Mouse (Mus musculus) 416B (cell line): ENCODE measurements around the gene Ascc1.

Source experiments
- DNase-seq: peaks from one replicate; pipeline ENCODE4 v3.0.0; 2011; ENCODE audit warnings: low read depth

Gene Ascc1

GRCm38 (mm10) chr10:60002673-60003212, at the start of gene Ascc1, which contains the start of gene Anapc16:
Ascc1 (plus strand) TSS chr10:60002805.
Anapc16 (minus strand) TSS chr10:60003135.
- peak; percentile 98 for DNase-seq

- DNase-seq, result peak; percentile 58
These were observed 49.0 kb upstream of the Ascc1 start for GRCm38 (mm10) chr10:59953564-59954039.

- no peak for DNase-seq
These were observed 45.9 kb upstream of the Ascc1 start for GRCm38 (mm10) chr10:59956681-59957080.

DNA sequence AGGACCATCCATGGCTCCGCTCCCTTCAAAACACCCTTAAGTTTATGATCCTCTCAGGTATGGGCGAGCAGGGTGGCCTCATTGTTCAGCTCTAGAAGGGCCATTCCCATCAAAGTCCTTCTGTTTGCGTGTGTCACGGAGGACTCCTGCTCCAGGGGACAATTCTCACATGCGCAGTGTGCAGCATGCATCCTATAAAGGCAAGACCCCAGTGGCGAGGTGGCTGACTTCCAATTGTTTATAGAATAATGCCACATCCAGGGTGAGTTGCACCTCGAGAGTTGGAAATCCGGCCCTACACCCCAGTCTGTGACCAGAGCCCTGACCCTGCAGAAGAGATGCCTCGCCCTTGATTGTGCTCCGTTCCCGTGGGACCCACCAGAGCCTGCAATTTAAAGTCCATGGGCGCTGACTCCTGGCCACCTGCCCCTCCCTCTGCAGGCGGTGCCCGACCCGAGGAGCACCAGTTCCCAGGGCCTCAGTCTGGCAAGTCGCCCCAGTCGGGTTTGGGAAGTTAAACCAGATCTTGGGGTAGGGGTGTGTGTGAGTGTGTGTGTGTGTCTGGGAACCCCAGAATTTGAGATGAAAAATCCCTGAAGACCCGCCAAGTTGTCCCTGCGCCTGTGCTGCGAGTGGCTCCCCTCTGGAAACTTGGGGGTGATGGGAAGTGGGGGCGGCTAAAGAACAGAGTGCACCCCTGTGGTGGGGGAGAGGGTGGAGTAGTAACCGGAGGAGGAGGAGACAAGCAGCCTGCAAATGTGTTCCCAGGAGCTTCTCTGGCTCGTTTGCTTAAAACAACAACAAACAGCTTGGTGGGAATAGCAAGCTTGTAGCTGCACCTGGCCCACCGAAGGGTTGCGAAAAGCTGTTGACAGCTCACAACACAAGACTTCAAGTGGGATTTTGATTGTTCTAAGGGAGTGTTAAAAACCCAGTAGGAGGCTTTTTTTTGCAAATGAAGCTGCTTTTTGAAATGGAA, 45.1 kb upstream of the Ascc1 start:
- no peak for DNase-seq

- DNase-seq, result no peak
These were observed 44.1 kb upstream of the Ascc1 start for GRCm38 (mm10) chr10:59958458-59958857.

DNA sequence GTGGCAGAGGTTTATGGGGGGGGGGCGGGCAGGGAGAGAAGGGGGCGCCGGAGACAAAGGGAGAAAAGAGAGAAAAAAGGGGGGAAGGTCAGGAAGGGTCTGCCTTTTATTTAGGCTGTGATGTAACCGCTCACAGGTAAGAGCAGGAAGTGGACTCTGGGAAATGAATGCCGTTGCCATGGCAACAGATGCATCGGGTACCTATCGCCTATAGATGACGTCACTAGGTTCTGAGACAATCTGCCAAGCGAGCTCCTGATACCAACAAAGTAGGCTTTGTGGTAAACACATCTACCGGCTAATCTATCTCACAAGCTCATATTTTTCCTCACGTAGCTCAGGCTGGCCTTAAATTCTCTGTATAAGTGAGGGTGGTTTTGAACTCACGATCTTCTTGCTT, 43.1 kb upstream of the Ascc1 start:
- no peak for DNase-seq

GRCm38 (mm10) chr10:59963609-59964008, 39.0 kb upstream of the Ascc1 start:
- no peak for DNase-seq

DNA sequence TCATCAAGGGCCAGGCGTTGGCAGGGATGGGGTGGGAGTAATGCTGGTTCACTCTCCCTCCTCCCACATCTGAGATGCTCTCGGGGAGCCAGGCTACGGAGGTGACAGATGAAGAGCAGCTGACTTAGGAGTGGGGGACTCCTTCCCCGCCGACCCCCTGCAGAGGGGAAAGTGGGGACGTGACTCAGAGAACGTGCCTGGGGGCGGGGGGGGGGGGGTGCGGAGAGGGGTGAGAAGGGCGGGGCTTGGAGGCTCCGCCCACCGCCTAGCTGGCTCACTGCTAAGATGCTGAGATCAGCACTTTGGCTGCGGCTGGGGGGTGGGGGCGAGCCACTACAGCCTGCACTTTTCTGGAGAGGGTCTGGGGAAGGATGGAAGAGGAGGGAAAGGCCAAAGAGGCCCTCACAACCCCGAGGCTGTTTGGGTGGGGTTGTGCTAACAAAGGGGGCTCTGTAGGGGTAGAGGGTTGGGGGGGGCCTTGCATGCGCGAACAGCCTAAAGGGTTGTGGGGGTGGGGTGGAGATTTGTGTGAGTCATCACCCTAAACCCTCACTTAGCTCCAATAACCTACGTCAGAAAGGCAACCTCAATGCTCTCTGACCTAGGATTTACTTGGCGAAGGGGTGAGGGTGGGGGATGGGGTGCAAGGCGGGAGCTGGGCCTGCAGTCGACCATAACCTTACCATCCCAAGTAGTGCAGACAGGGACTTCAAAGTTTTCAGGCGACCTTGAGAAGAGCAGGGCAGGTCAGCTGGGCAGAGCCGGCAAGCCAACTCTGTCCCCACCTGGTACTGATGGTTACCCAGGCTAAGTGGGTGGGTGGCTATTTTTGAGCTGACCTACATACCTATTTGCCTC, 37.9 kb upstream of the Ascc1 start:
- DNase-seq, result peak; percentile 59

DNA sequence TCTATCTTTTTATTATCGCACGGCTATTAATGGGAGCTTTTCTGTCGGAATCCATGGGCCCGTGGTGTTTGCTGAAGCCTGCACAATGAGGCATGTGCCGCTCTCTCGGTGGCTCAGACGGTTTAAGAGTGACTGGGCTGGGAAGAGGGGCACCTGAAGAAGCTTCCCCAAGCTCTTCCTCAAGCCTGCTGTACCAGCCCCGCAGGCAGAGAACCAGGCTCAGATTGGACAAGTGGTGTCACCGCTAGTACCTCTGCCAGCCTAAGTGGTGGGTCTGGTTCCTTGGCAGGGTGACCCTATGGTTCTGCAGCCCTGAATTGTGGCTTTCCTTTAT, 37.3 kb upstream of the Ascc1 start:
- DNase-seq, result no peak

GRCm38 (mm10) chr10:59965788-59966187, 36.8 kb upstream of the Ascc1 start:
- no peak for DNase-seq

- no peak for DNase-seq
These were observed 35.9 kb upstream of the Ascc1 start for GRCm38 (mm10) chr10:59966743-59967142.

DNA sequence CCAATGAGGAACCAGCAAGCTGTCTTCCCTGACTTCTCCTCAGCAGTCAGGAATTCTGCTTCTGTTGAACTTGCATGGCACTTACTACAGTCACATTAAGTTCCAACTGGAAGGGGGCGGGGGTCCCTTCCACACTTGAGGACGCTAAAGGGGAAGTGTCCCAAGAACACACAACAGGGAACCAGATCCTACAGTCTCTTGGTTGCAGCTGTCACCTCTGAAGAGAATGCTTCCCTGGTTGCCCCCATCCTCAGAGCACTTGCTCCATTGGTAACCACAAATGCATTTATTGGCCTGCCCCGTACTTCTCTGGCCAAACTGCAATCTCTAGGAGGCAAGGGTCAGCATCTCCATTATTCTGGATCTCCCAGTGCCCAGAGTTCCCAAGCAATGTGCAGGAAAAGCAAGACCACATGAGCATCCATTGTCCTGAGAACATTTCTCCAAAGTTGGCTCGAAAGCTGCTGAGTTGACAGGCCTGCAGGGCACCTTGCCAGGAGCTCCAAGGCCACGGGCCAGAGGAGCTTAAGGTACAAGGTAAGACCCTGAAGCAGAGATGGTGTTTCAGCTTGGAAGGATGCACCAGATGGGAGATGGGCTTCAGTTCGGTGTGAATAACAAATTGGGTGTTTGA, 35.2 kb upstream of the Ascc1 start:
- no peak for DNase-seq

DNA sequence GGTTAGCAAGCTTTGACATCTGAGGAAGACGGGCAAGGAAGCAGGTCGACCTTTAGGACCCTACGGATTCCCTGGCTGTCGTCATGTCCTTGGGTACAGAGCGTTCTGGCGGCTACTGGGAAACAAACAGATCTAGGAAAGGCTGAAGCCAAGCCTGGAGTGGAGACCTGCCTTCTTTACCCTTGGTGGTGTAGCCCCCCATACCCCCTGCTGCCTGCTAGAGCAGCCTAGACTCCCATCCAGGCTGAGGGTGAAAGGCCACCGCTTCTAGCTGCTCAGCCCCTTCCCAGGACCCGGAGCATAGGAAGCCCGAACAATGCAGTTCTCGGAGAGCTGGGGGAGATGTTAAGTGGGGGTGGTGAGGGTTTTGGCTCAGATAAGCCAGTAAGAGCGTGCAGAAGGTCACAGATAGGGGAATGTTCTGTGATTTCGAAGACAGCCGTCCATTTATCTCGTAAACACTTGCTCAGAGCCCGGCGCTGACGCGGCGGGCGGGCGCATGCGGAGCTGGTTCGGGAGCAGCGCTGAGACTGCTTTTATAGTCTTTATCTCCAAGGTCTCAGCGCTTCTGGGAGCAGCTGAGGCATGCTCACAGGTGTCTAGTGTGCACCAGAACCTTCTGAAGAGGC, 32.7 kb upstream of the Ascc1 start:
- DNase-seq, result peak; percentile 70

GRCm38 (mm10) chr10:59970450-59971062, 32.0 kb upstream of the Ascc1 start:
- DNase-seq, result no peak

- no peak for DNase-seq
These were observed 30.8 kb upstream of the Ascc1 start for GRCm38 (mm10) chr10:59971813-59972212.

GRCm38 (mm10) chr10:59972534-59972933, 30.1 kb upstream of the Ascc1 start:
- DNase-seq, result no peak

DNA sequence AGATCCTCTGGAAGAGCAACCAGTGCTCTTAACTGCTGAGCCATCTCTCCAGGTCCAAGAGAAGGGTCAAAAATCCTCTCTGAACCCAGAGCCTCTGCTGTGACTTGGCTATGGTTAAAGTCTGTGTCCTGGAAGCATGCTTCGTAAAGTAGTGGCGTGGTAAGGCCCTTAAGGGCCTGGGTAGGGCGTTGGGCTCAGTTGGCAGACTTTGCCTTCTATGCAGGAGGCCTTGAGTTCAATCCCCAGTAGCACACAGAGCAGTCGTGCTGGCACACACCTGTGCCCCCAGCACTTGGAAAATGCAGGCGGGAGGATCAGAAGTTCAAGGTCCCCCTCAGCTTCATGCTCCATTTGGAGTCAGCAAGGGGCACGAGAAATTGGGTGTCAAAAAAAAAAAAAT, 29.6 kb upstream of the Ascc1 start:
- no peak for DNase-seq

GRCm38 (mm10) chr10:59973400-59973799, 29.2 kb upstream of the Ascc1 start:
- DNase-seq, result no peak

DNA sequence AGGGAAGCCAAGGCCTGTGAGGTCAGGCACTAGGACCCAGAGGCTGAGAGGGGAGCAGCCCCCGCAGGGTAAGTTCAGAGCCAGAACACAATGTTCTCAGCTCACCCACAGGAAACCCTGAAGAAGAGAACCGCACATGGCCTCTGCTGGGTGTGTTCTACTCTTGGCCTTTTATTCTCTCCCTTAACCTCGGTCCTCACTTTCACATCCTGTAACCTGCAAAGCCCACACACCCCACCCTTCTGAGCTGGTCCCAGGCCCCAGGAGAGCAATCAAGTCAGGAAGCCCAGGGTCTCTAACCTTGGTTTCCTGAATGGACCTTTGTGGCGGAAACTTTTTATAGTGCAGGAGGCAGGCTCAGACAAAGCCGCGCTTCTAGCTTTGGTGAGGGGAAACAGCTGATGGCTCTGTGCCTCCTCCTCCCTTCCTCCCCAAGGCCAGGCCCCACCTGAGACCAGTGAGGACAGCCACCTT, 28.4 kb upstream of the Ascc1 start:
- DNase-seq, result peak; percentile 86

GRCm38 (mm10) chr10:59974786-59975185, 27.8 kb upstream of the Ascc1 start:
- peak; percentile 72 for DNase-seq

- DNase-seq, result no peak
These were observed 25.5 kb upstream of the Ascc1 start for GRCm38 (mm10) chr10:59977141-59977540.
